Mouse (Mus musculus) thymus, adult 2 months (tissue): Measurements from ENCODE around the gene Gsc.

ENCODE experiments used
- CTCF ChIP-seq: fragments of 200-500 bp; IDR thresholded peaks from 2 replicates; pipeline ENCODE4 v1.5.1; 2012; ENCODE audit warnings: mild to moderate bottlenecking, control low read depth, low read length, moderate library complexity, borderline replicate concordance; ENCODE audit not compliant: control insufficient read depth, poor library complexity, insufficient read depth; ENCODE audit errors: extremely low read depth
- POLR2A ChIP-seq: fragments of 200-500 bp; IDR thresholded peaks from 2 replicates; pipeline ENCODE4 v1.6.1; 2012; ENCODE audit warnings: mild to moderate bottlenecking, low read length, control low read depth, moderate library complexity; ENCODE audit not compliant: control insufficient read depth, poor library complexity, insufficient read depth; ENCODE audit errors: extremely low read depth

GRCm38 (mm10) chr12:104475946-104476345 lies 2.8 kb upstream of the Gsc start:
- TF ChIP-seq POLR2A (no peak), CTCF (no peak)
